Mouse (Mus musculus) stomach, postnatal 0 days (tissue): ENCODE data around the gene Tespa1. TPM values are rescaled to one million over a fixed set of nuclear protein-coding genes. Genes with fewer than 3 reads are reported as not detected.
"Not testable (repeated sequence)": the region's sequence is repeated elsewhere in the genome, so short reads cannot be mapped to it uniquely, and the experiment has no call there.

Source experiments
- ATAC-seq: fragments of 200-750 bp; cut with Nextera tagmentation; 2 replicates; pipeline ENCODE4 v1.8.0; 2017; ENCODE audit not compliant: low FRiP score, low TSS enrichment
- DNase-seq: peaks from one replicate; pipeline ENCODE4 v3.0.0-alpha.2; 2016; ENCODE audit warnings: low spot score
- H3K27ac ChIP-seq: fragments of 300-500 bp; sonication (generic); replicated peaks from 2 replicates; pipeline ENCODE4 v1.5.1; 2014; ENCODE audit warnings: mild to moderate bottlenecking, control low read depth
- H3K27me3 ChIP-seq: fragments of 300-500 bp; sonication (generic); 2 replicates; pipeline ENCODE4 v1.6.1; 2014; ENCODE audit warnings: low read length; ENCODE audit not compliant: control insufficient read depth, insufficient read depth
- H3K36me3 ChIP-seq: fragments of 300-500 bp; sonication (generic); 2 replicates; pipeline ENCODE4 v1.6.1; 2014; ENCODE audit warnings: low read length, mixed read lengths; ENCODE audit not compliant: control insufficient read depth, insufficient read depth
- H3K4me1 ChIP-seq: fragments of 300-500 bp; sonication (generic); replicated peaks from 2 replicates; pipeline ENCODE4 v1.6.1; 2014; ENCODE audit warnings: antibody characterized with exemption; ENCODE audit not compliant: control insufficient read depth, insufficient read depth
- H3K4me2 ChIP-seq: fragments of 300-500 bp; sonication (generic); replicated peaks from 2 replicates; pipeline ENCODE4 v1.6.1; 2014; ENCODE audit warnings: low read depth, mild to moderate bottlenecking, control low read depth, moderate library complexity
- H3K4me3 ChIP-seq: fragments of 300-500 bp; sonication (generic); 2 replicates; pipeline ENCODE4 v1.5.1; 2014; ENCODE audit warnings: low read depth, low read length, control low read depth
- H3K9ac ChIP-seq: fragments of 300-500 bp; sonication (generic); 2 replicates; pipeline ENCODE4 v1.6.1; 2014; ENCODE audit warnings: mild to moderate bottlenecking, low read length, control low read depth, mixed read lengths
- H3K9me3 ChIP-seq: fragments of 300-500 bp; sonication (generic); 2 replicates; pipeline ENCODE4 v1.6.1; 2016; ENCODE audit warnings: low read length; ENCODE audit not compliant: control insufficient read depth
- CTCF ChIP-seq: IDR thresholded peaks from 2 replicates; pipeline ENCODE4 v1.5.1; 2016; ENCODE audit warnings: antibody characterized with exemption, low read depth, mild to moderate bottlenecking, moderate library complexity
- EP300 ChIP-seq: optimal IDR thresholded peaks from 2 replicates; pipeline ENCODE3; 2016; ENCODE audit warnings: antibody characterized with exemption
- WGBS: fragments of 180-500 bp; shearing (Covaris S2); extraction: QIAGEN DNeasy Blood & Tissue Kit; methylation state at CpG from one replicate; pipeline ENCODE4 v1.1.7; 2014; 5-methylcytosine and 5-hydroxymethylcytosine counted together
- polyA plus RNA-seq: library from polyadenylated mRNA; unstranded; fragments of >200 nt; fragmentation: Nextera tagmentation; extraction: Ambion mirVana; gene quantifications from 2 replicates; pipeline ENCODE4 v1.2.1, GENCODE M21; 2015

Gene Tespa1
- polyA plus RNA-seq, 1 experiment from 2014 or later: 0.21 TPM

GRCm38 (mm10) chr10:130288007-130288406, 34.7 kb upstream of the Tespa1 start:
- ATAC-seq (no peak), DNase-seq (no peak)
- Histone ChIP-seq H3K4me3 (no peak overlapping the region), H3K27ac (no peak overlapping the region), H3K36me3 (no peaks in the 10 kb centered on the region), H3K9ac (no peak overlapping the region), H3K9me3 (no peaks in the 10 kb centered on the region), H3K4me2 (no peak overlapping the region), H3K4me1 (no peaks in the 10 kb centered on the region), H3K27me3 (no peaks in the 10 kb centered on the region)
- WGBS: 54% methylated on average over 3 of the region's 3 CpGs
- no peak for TF ChIP-seq CTCF
- TF ChIP-seq EP300: no peak

- Histone ChIP-seq H3K36me3 (no peaks in the 10 kb centered on the region), H3K4me2 (no peak overlapping the region), H3K9me3 (no peaks in the 10 kb centered on the region), H3K4me1 (no peaks in the 10 kb centered on the region), H3K27ac (no peak overlapping the region), H3K9ac (no peak overlapping the region), H3K4me3 (no peak overlapping the region), H3K27me3 (no peaks in the 10 kb centered on the region)
- TF ChIP-seq EP300 (no peak), CTCF (no peak)
- ATAC-seq (no peak), DNase-seq (no peak)
- 25% methylated on average over 3 of the region's 3 CpGs for WGBS
These were observed 28.8 kb upstream of the Tespa1 start for GRCm38 (mm10) chr10:130293741-130294408.

- H3K4me3 ChIP-seq, H3K9ac ChIP-seq, H3K4me1 ChIP-seq, H3K36me3 ChIP-seq, H3K27me3 ChIP-seq, H3K4me2 ChIP-seq, ATAC-seq, DNase-seq, H3K27ac ChIP-seq, H3K9me3 ChIP-seq: not testable (repeated sequence)
- WGBS: 10% methylated on average over 4 of the region's 4 CpGs
- TF ChIP-seq CTCF: peak; percentile 71
These were observed 23.9 kb upstream of the Tespa1 start for GRCm38 (mm10) chr10:130298748-130299147.

- H3K4me3 ChIP-seq, H3K27ac ChIP-seq, H3K9me3 ChIP-seq, H3K9ac ChIP-seq, ATAC-seq, H3K4me1 ChIP-seq, H3K27me3 ChIP-seq, H3K36me3 ChIP-seq, DNase-seq, H3K4me2 ChIP-seq: not testable (repeated sequence)
- 66% methylated on average over 3 of the region's 5 CpGs for WGBS
These were observed 18.5 kb upstream of the Tespa1 start for GRCm38 (mm10) chr10:130304138-130304537.

GRCm38 (mm10) chr10:130311534-130312227, 11.0 kb upstream of the Tespa1 start:
- Histone ChIP-seq H3K4me3 (no peak overlapping the region), H3K36me3 (no peaks in the 10 kb centered on the region), H3K27me3 (no peaks in the 10 kb centered on the region), H3K27ac (no peak overlapping the region), H3K9me3 (no peaks in the 10 kb centered on the region), H3K4me1 (no peaks in the 10 kb centered on the region), H3K9ac (no peak overlapping the region), H3K4me2 (no peak overlapping the region)
- TF ChIP-seq EP300 (no peak), CTCF (no peak)
- DNase-seq: no peak
- WGBS: 74% methylated on average over 2 of the region's 2 CpGs
- no peak for ATAC-seq

GRCm38 (mm10) chr10:130313531-130313930, 9.1 kb upstream of the Tespa1 start:
- no peak overlapping the region for H3K4me3 ChIP-seq
- WGBS: 42% methylated on average over 1 of the region's 1 CpGs
- no peak overlapping the region for H3K9ac ChIP-seq
- no peak for DNase-seq
- H3K27me3 ChIP-seq: no peaks in the 10 kb centered on the region
- H3K4me2 ChIP-seq: no peak overlapping the region
- no peak for TF ChIP-seq EP300
- TF ChIP-seq CTCF: peak; percentile 54
- ATAC-seq: no peak
- no peaks in the 10 kb centered on the region for H3K4me1 ChIP-seq
- no peak overlapping the region for H3K27ac ChIP-seq
- H3K9me3 ChIP-seq: no peaks in the 10 kb centered on the region
- H3K36me3 ChIP-seq: no peaks in the 10 kb centered on the region
